Mouse (Mus musculus): ENCODE results near the gene Scfd2. TPM values are rescaled to one million over a fixed set of nuclear protein-coding genes. Genes with fewer than 3 reads are reported as not detected.

The Scfd2 gene
- 12.2 and 14.8 TPM in 2 replicates for polyA plus RNA-seq (2015; fragmentation: Nextera tagmentation; extraction: Ambion mirVana)

DNA sequence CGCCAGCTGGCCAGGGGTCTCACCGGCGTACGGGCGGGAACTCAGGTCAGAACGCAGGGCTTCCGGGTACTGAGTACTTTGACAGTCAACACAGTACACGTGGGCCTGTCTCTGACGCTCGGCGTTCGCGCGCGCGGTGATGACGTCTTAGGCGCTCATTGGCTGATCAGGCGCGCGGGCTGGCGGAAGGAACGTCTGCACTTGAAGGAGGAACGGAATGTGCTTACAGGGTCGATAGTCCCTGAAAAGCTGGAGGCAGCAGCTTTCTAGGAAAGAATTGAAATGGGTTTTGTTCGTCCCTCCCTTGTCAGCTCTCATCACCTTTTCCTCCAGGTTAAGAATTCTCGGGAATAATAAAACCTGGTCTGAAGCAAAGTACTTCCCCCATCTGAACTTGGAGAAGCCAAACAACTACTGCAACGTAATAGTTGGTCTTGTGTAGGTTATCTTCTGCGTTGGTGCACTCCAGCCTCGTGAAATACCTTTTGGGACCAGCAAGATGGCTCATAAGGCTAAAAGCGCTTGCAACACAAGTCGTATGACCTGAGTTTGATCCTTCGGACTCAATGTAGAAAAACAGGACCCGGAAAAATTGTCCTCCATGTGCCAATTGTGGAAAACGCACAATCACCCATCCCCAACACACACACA lies at the start of gene Scfd2:
TSS of gene Scfd2 (minus strand) at position 130 of the 651 bp plus-strand sequence.

DNA sequence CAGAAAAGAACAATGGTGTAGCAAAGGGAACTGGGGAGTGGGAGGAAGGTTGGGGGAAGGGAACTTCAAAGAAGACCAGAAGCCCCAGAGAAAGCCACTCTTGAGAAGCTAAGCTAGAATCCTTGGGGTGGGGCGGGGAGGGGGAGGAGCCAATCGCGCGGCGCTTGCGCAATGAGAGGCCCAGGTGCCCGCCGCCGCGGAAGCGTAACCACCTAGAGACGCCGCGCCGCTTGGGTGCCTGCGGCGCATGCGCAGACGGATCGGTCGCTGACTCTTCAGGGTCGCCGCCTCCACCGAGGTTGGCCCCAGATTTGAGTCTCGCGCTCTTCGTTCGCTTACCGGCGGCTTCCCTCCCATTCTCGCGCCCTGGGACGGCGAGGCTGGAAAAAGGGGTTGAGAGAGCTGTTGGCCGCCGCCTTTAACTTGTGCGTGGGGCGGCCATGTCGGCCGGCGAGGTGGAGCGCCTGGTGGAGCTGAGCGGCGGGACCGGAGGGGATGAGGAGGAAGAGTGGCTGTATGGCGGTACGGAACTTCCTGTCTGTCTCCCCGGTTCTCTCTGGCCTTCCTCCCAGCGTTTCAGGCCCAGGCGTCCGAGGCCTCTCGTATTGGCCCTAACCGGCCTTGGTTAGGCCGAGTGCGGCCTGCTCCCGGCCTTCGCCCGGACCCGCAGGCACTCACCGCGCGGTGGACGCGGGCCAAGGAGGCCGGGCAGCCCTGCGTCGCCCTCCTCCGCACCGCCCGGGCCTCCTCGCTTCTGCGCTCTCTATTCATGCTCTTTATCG lies 3.9 kb upstream of the Scfd2 start, which contains the start of gene Fip1l1:
TSS of gene Fip1l1 (plus strand) at position 210 of the 782 bp plus-strand sequence.

DNA sequence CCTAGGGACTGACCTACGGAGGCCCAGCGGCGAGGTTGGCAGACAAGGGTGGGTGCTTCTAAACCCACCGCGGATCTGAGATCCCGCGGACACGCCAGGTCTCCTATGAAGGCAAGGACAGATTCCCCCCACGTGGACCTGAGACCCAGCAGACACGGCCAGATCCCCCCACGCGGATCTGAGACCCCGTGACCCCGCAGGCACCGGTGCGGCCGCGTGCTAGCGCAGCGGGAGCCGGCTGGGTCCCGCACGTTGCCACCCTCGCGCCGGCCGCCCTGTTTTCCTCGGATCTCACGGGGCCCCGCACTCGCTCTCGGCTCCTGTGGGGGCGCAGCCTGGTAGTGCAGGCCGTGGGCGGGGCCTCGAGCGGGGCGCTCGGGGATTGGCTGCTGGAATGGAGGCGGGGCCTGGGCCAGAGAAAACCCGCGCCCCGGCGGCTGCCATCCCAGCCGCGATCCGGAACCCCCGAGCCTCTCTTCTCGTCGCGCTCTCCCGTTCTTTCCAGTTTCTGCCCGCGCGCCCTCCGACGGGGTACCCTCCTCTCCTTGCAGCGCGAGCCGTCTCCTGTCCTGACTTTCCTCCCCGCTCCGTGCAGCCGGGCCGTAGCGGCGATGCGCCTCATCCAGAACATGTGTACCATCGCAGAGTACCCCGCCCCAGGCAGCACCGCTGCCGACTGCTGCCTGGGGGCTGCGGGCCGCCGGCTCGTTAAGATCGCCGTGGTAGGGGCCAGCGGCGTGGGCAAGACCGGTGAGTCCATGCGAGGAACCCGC lies 336.5 kb downstream of the Scfd2 start, which contains the start of gene Rasl11b:
TSS of gene Rasl11b (plus strand) at position 446 of the 773 bp plus-strand sequence.

Other genes with a start within 250 kb of the Scfd2 start
- 47.7 and 51.5 TPM in 2 replicates for gene Fip1l1, start 3.7 kb upstream of the Scfd2 start, polyA plus RNA-seq (2015; fragmentation: Nextera tagmentation; extraction: Ambion mirVana)
- gene Lnx1, start 171.2 kb upstream of the Scfd2 start, polyA plus RNA-seq (2015; fragmentation: Nextera tagmentation; extraction: Ambion mirVana), result 0.05 and 0.10 TPM in 2 replicates